In the genomic region with DNA sequence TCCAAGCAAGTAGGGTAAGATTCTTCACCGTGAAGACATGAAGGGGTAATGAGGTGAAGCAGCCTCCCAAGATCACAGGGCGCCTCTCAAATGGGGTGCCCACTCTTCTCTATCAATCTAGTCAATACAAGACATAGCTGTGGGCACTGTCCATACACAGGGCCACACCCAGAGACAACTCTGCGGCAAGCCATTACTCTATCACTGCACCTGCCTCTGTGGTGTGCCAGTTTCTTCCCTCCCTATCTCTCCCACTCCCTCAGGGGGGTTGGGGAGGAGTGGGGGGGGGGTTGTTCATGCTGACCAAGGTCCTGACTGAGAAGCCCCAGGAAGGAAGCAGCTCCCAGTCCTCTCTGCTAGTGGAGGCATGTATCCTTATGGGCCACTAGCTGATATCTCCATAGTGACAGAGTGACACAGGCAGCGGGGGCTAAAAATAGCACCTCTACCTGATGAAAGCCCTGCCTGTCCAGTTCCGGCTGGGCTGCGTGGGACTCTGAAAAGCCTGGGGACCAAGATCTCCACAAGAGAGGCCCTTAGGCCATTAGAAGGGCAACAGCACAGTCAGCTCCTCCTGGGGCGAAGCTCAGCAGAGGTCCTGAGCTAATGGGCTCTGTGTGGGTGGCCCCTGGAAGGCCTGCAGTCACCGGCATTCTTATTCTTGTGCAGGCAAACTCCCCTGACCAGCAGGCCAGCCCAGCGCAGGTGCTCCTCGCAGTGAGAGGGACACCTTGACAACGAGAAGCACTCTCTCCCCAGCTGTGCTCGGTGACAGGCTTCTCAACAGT, we compare ENCODE assay signal across 9 mouse cellular contexts. TPM values are rescaled to one million over a fixed set of nuclear protein-coding genes. Genes with fewer than 3 reads are reported as not detected.
A peak's percentile ranks its signal among the peaks of the same experiment; 100 is the strongest.
DNase-seq lines count a peak whose midpoint lies in the region; ATAC-seq and TF ChIP-seq lines count a peak whose summit lies in the region.
"Had no signal": no experiment of that assay in that cellular context is flagged by ENCODE, and none has a peak within 500 bp of the region (broad histone marks: within the 10 kb centered on the region; RNA-seq: fewer than 3 reads in every experiment).

No protein-coding gene starts in this region.

- WGBS in heart, embryonic 11.5 days (ENCODE audit: insufficient replicate concordance): 36% methylated on average over 12 of the region's 12 CpGs
- 67% methylated on average over 12 of the region's 12 CpGs for WGBS in thymus, adult 2 months
- WGBS in intestine, postnatal 0 days: 48% methylated on average over 12 of the region's 12 CpGs

- no peak overlapping the region for H3K4me3 ChIP-seq in heart, embryonic 11.5 days (ENCODE audit: low read depth, low read length)
- no peak overlapping the region for H3K4me3 ChIP-seq in thymus, adult 2 months (ENCODE audit: control insufficient read depth, insufficient read depth, low read length)
- no peak overlapping the region for H3K4me3 ChIP-seq in intestine, postnatal 0 days (ENCODE audit: low read depth, low read length)

- peak overlapping the region; percentile 12 for H3K9ac ChIP-seq in heart, embryonic 11.5 days (ENCODE audit: low read depth, low read length)
- H3K9ac ChIP-seq in intestine, postnatal 0 days (ENCODE audit: low read depth, low read length): no peak overlapping the region

- 0 out of 2 replicates have a peak, but pooled peaks have one; percentile 33 for TF ChIP-seq CTCF in thymus, adult 2 months (IDR thresholded peaks at IDR 0.05; ENCODE audit: borderline replicate concordance, control insufficient read depth, extremely low read depth, insufficient read depth, low read length, poor library complexity)
- no peak for TF ChIP-seq CTCF in intestine, postnatal 0 days (IDR thresholded peaks at IDR 0.05; ENCODE audit: low read depth)

- no peaks in the 10 kb centered on the region for H3K36me3 ChIP-seq in heart, embryonic 11.5 days (ENCODE audit: control insufficient read depth, insufficient read depth, low read length)
- no peaks in the 10 kb centered on the region for H3K36me3 ChIP-seq in thymus, adult 2 months (ENCODE audit: control insufficient read depth, insufficient read depth, low read length)
- H3K36me3 ChIP-seq in intestine, postnatal 0 days (ENCODE audit: control insufficient read depth, insufficient read depth): no peaks in the 10 kb centered on the region

- peak overlapping the region; percentile 77 for H3K27ac ChIP-seq in heart, embryonic 11.5 days (ENCODE audit: low read depth, low read length)
- H3K27ac ChIP-seq in thymus, adult 2 months (ENCODE audit: control insufficient read depth, insufficient read depth, low read length): peak overlapping the region; percentile 94
- H3K27ac ChIP-seq in intestine, postnatal 0 days (ENCODE audit: low read depth, low read length): no peak overlapping the region

- intact Hi-C loops in heart, postnatal 25 days (cut with DNase I): no loop called here

- no peaks in the 10 kb centered on the region for H3K27me3 ChIP-seq in heart, embryonic 11.5 days (ENCODE audit: control insufficient read depth, insufficient read depth, low read length)
- no peaks in the 10 kb centered on the region for H3K27me3 ChIP-seq in thymus, adult 2 months (ENCODE audit: control insufficient read depth, insufficient read depth, low read length)
- no peaks in the 10 kb centered on the region for H3K27me3 ChIP-seq in intestine, postnatal 0 days (replicated peaks; ENCODE audit: control insufficient read depth, insufficient read depth, low read length)

- no peak for DNase-seq in heart, postnatal 25 days (ENCODE audit: low spot score)
- DNase-seq in thymus, adult 2 months: no peak
- DNase-seq in thymus, adult 18-20 months: no peak
- DNase-seq in thymus, postnatal 4 days: peak; percentile 65
- no peak for DNase-seq in adrenal gland, postnatal 10 days
- no peak for DNase-seq in adrenal gland, adult 2 months

- TF ChIP-seq POLR2A in thymus, adult 2 months (IDR thresholded peaks at IDR 0.05; ENCODE audit: control insufficient read depth, extremely low read depth, insufficient read depth, low read length, poor library complexity): no peak

- no peaks in the 10 kb centered on the region for H3K9me3 ChIP-seq in heart, embryonic 11.5 days (replicated peaks; ENCODE audit: control insufficient read depth, low read length)
- H3K9me3 ChIP-seq in intestine, postnatal 0 days (ENCODE audit: control insufficient read depth): no peaks in the 10 kb centered on the region

- no peak; the same call in 1 of the 2 replicates for ATAC-seq in heart, embryonic 11.5 days (replicated peaks; ENCODE audit: insufficient number of reproducible peaks, low FRiP score, low TSS enrichment)
- no peak for ATAC-seq in intestine, postnatal 0 days
- ATAC-seq: forebrain, embryonic 16.5 days had no signal

- H3K4me1 ChIP-seq in heart, embryonic 11.5 days (ENCODE audit: control insufficient read depth, insufficient read depth, low read length): peaks cover 43% of the 10 kb centered on the region
- peaks cover 72% of the 10 kb centered on the region for H3K4me1 ChIP-seq in thymus, adult 2 months (replicated peaks; ENCODE audit: control insufficient read depth, insufficient read depth, low read length)
- H3K4me1 ChIP-seq in intestine, postnatal 0 days (replicated peaks; ENCODE audit: control insufficient read depth, insufficient read depth, low read length): peaks cover 4% of the 10 kb centered on the region; the same call in 1 of the 2 replicates

- H3K4me2 ChIP-seq in heart, embryonic 11.5 days: peak overlapping the region; percentile 45
- H3K4me2 ChIP-seq in intestine, postnatal 0 days (replicated peaks; ENCODE audit: low read depth): 0 out of 2 replicates have a peak overlapping the region, but pooled peaks have one; percentile 9

RNA-seq across cellular contexts. Expression of gene Pitpnm2, which starts 15.5 kb away (rescaled TPM):
- polyA plus RNA-seq in heart, embryonic 11.5 days (2014; fragmentation: Nextera tagmentation; extraction: Ambion mirVana): 7.0 and 7.8 TPM in 2 replicates
- total RNA-seq in heart, postnatal 25 days (2021): 10 to 100 TPM; 42.5 to 50.9 TPM
- polyA plus RNA-seq in thymus, adult 2 months (2012; rRNA removed): 279 and 356 TPM in 2 replicates
- polyA plus RNA-seq in intestine, postnatal 0 days (2015; fragmentation: Nextera tagmentation; extraction: Ambion mirVana): 1.5 and 1.9 TPM in 2 replicates
- 10 to 100 TPM; 40.4 to 53.6 TPM for total RNA-seq in adrenal gland, postnatal 10 days (2021)
- 10 to 100 TPM; 41.6 to 65.2 TPM for total RNA-seq in adrenal gland, adult 2 months (2021)
- 158 and 207 TPM in 2 replicates for polyA plus RNA-seq in adrenal gland, adult 2 months (2012; rRNA removed)

Comparison
In these comparisons a context has a peak if more than half of its experiments do, and no peak if none do; other contexts are left out.
1. RNA of gene Pitpnm2, which starts 15.5 kb away (polyA plus RNA-seq): 279 to 356 TPM in thymus, adult 2 months and 158 to 207 TPM in adrenal gland, adult 2 months; 7.0 to 7.8 TPM in heart, embryonic 11.5 days and 1.5 to 1.9 TPM in intestine, postnatal 0 days; every median in the first group is over 10 times any median in the second.